Mouse (Mus musculus): ENCODE data around the gene Fzr1.

GRCm38 (mm10) chr10:81356991-81357844, 21.1 kb downstream of the Fzr1 start, which contains the start of gene Mfsd12:
- no peak for TF ChIP-seq CTCF (IDR thresholded peaks at IDR 0.05; ENCODE audit: borderline replicate concordance, insufficient read depth, low read depth, low read length)
- peak; percentile 58 for TF ChIP-seq POLR2A (IDR thresholded peaks at IDR 0.05; ENCODE audit: borderline replicate concordance, insufficient read depth, low read length)

Measured in cerebellum, adult 2 months (tissue).